Mouse (Mus musculus): ENCODE data around the gene Lcn5.
A peak's percentile ranks its signal among the peaks of the same experiment; 100 is the strongest.

Lcn5 gene

DNA sequence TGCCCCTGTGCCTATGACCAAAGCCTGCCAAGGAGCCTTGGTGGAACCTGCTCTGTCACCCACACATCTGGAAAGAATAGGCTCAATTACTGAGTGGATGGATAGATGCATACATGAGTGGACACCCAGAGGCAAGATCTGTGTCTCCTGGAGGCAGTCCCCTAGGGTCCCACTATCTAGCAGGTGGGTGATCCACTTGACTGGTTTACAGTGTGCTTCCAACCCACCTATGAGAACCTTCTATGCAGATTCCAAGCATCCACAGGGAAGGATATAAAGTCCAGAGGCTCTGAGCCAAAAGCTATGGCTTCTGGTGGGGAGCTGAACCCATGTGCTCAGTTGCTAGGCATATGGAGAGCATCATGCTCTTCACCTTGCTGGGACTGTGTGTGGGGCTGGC lies at the start of gene Lcn5:
TSS of gene Lcn5 (plus strand) at position 301 of the 400 bp plus-strand sequence.
- DNase-seq (ENCODE audit: low spot score): no peak

DNA sequence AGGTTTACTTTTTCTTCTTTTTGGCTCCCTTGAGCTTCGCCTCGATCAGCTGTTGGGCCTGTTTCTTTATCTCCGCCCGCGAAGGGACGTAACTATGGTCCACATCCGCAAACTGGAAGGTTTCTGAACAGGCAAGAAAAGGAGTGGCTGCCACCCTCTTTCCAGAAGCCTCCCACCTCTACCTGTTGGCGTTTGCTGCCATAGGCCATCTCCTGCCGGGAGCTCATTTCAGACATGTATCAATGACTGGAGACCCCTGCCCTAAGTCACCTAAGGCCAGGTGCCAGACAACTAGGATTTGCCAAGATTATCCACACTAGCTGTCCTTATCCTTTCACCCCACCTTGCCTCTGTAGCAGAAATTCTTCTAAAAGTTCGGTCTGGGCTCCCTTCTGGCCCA lies 49.1 kb upstream of the Lcn5 start:
- no peak for DNase-seq (ENCODE audit: low spot score)

- DNase-seq (ENCODE audit: low spot score): no peak
Observed at GRCm38 (mm10) chr2:25616398-25616797, 41.4 kb upstream of the Lcn5 start.

DNA sequence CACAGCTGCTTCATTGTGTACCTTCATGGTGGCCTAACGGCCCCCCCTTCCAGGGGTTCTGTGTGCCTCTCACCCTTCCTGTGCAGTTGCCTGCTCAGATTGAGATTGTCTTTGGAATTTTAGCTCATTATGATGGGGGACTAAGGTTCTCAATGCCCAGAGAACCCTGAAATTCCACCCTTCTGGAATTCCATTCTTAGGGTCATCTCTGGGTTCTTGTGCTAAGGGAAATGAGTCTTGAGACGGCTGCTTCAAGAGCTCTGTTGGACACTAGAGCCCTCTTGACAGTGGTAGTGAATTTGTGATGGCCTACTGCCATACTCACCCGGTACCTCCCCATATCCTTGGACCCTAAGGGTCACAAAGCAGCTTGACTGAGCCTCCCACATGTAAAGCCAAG lies 40.2 kb upstream of the Lcn5 start, which contains the start of gene Ccdc183:
TSS of gene Ccdc183 (minus strand) at position 101 of the 400 bp plus-strand sequence.
- no peak for DNase-seq (ENCODE audit: low spot score)

GRCm38 (mm10) chr2:25620386-25620785 lies 37.4 kb upstream of the Lcn5 start:
- DNase-seq (ENCODE audit: low spot score): no peak

- no peak for DNase-seq (ENCODE audit: low spot score)
Observed at GRCm38 (mm10) chr2:25620852-25621228, 36.9 kb upstream of the Lcn5 start.

- peak; percentile 60 for DNase-seq (ENCODE audit: low spot score)
Observed at GRCm38 (mm10) chr2:25621229-25622200, 36.2 kb upstream of the Lcn5 start, which contains the start of gene Tmem141. Gene Tmem141 (minus strand): TSS chr2:25622005.

- no peak for DNase-seq (ENCODE audit: low spot score)
Observed at GRCm38 (mm10) chr2:25625986-25626385, 31.8 kb upstream of the Lcn5 start.

DNA sequence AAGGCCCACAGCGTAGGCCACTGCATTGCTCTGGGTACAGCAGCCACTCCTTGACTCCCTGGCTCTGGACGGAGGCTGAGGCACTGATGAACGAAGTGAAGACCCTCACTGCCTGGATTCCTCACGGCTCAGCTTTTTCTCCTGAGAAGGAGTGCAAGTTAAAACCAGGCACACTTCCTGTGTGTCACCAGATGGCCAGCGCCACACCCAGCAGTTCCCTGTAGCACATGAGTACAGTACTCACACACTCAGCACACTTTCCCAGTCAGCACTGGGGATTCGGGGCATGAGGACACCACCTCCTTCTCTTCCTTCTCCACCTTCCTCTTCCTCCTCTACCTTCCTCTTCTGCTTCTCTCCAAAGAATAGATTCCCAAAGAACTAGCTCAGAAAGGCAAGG lies 29.9 kb upstream of the Lcn5 start, which contains the start of gene Fcna:
TSS of gene Fcna (minus strand) at position 220 of the 400 bp plus-strand sequence.
- DNase-seq (ENCODE audit: low spot score): no peak

DNA sequence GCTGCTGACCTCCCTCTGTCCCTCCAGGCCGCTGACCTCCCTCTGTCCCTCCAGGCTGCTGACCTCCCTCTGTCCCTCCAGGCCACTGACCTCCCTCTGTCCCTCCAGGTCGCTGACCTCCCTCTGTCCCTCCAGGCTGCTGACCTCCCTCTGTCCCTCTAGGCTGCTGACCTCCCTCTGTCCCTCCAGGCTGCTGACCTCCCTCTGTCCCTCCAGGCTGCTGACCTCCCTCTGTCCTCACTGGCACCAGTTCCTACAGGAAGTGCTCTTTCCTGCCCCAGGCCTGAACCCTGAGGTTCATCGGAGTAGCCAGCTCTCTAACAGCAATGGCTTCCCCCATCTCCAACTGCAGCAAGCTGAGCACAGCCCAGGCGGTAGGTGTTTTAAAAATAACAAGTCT lies 29.0 kb upstream of the Lcn5 start:
- DNase-seq (ENCODE audit: low spot score): no peak

- no peak for DNase-seq (ENCODE audit: low spot score)
Observed at GRCm38 (mm10) chr2:25633616-25634015, 24.1 kb upstream of the Lcn5 start.

DNA sequence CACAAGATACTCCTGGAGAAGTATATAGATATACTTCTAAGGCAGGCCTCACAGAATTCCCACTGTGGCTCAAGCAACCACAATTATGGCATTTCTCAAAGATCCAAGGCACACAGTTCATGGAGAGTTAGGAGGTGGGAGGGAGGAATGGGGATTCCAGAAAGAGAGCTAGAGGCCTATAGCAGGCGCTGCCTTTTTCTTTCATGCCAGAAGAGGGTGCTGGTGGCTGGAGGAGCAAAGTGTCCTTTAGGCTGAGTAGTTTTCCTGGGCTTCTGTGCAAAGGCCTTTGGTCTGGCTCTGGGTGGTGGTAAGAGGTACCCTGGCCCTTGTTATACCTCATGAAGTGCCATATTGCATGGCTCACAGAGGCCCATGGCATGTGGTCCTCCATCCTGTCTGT lies 23.7 kb upstream of the Lcn5 start:
- no peak for DNase-seq (ENCODE audit: low spot score)

DNA sequence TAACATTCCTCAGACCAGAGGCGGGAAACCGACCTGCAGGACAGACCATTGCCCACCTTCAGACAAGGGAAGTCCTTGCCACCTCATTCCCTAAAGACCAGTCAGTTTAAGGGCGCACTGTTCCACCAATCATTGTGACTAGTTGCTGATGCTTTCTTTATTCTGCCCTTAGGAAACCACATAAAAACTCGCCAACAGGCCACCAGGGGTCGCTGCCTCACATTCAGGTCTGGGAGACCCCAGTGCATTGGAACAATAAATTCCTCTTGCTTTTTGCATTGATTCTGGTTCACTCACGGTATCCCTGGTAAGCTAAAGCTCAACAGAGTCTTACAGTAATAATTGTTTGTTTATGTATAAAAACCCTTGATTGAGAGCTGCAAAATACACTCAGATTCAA lies 17.9 kb upstream of the Lcn5 start:
- no peak for DNase-seq (ENCODE audit: low spot score)

DNA sequence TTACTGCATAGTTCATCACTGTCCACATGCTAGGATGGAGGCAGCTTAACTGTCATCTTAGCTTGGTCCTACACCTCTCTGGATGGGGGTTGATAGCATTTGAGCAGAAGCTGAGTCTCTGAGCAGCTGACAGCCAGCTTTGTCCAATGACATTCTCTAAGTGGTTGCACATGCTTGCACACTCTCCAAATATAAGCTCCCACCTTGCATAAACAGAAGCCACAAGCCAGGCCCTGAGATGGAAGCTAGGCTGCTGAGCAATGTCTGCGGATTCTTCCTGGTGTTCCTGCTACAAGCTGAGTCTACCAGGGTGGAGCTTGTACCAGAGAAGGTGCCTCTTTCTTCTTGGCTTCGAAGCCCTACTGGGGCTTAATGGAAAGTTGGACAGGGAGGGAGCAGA lies 4.8 kb upstream of the Lcn5 start, which contains the start of gene Lcn8:
TSS of gene Lcn8 (plus strand) at position 219 of the 400 bp plus-strand sequence.
- DNase-seq (ENCODE audit: low spot score): no peak

DNA sequence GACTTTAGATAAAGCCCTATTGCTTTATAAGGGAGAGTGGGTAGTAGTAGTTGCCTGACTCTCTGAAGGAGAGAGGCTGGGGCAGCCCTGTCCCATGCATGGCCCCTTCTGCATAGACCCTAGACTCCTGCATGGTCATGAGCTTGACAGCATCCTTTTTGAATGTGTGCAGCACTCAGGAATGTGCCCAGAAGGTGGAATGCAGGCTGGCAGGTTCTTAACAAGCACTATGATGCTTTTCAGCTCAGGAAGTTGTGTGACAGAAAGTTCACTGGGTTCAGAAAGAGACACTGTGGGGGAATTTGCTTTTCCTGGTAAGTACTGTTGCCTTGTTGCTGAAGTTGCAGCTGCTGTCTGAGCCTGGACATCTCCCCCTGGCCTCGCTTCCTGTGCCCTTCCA lies 3.2 kb upstream of the Lcn5 start:
- no peak for DNase-seq (ENCODE audit: low spot score)

DNA sequence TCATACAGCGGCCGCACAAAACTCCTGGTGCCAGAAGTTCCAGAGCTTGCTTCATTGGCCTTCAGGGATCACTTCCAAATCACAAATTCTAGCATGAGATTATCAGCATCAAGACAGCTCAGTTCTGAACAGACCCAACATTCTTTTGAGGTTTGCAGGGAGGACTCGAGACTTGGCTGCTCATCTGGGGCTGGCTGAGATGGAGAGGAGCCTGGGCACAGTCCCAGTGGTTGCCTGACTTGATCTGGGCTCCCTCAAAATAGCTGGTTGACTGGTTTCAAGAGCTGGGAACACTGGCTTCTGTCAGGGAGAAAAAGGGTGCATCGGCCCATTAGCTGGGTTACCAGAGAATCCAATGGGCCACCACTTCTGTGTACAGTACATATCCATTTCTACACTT lies 1.1 kb upstream of the Lcn5 start:
- no peak for DNase-seq (ENCODE audit: low spot score)

GRCm38 (mm10) chr2:25657246-25657645 lies 506 bp upstream of the Lcn5 start:
- no peak for DNase-seq (ENCODE audit: low spot score)

GRCm38 (mm10) chr2:25660279-25660678 lies 2.5 kb downstream of the Lcn5 start:
- no peak for DNase-seq (ENCODE audit: low spot score)

DNA sequence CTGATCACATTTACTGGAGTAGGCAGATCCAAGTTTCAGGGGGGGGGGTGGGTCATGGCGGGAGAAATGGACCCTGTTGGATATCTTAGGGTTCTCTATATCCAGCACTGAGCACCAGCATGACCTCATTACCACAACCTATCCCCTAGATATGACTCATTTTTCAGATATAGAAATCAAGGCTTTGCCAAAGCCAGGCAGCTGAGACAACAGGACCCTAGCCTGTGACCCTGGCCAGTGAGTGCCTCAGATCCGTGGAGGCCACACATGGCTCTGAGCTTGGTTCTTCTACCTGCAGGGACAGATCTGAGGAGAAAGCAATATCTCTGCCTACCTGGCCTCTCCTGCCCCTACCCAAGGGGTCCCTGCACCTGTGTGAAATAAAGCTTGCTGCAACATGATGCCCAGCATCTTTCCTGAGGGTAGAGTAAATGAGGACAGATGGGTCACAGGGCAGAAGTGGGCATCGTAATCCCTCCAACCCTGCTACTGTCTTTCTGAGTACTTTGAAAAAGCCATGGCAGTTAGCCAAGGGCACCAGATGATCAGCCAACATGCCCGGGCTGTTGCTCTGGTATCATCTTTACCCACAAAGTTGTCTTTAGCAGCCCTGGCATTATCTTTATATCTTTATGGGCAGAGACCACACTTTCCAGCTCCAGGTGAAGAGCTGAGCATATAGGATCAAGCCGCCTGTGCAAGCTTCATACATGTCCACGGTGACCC lies 3.7 kb downstream of the Lcn5 start:
- no peak for DNase-seq (ENCODE audit: low spot score)

DNA sequence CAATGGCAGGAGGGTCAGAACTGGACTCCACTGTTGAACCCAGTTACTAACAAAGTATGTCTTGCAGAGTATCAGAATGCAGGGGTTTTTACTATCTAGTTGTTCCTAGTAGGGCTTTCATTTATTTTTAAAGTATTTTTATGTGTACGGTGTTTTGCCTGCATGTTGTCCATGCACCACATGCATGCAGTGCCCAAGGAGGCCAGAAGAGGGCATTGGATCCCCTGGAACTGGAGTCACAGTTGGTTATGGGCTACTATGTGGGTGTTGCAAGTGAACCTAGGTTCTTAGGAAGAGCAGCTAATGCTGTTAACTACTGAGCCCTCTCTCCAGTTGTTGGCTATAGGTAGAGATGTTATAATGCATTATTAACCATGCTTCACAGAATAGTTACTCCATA lies 5.8 kb downstream of the Lcn5 start:
- peak; percentile 33 for DNase-seq (ENCODE audit: low spot score)

- no peak for DNase-seq (ENCODE audit: low spot score)
Observed at GRCm38 (mm10) chr2:25664125-25664524, 6.4 kb downstream of the Lcn5 start.

DNA sequence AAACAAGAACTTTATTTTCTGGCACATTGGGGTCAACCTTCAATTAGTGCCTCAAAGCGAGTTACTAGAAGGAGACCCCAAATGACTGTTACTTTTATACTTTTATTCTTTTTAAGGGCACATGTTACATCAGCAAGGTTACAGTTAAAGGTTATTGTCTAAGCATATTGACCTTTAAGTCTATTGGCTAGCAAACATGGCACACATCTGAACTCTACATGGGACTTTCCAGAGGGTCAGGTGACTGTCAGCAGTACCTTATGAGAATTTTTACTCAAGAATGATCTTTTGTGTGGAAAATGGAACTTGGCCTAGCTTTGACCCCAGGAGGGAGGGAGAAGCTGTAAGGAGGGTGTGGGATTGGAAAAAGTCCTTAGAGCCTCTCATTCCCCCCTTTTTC lies 8.8 kb downstream of the Lcn5 start:
- DNase-seq (ENCODE audit: low spot score): no peak

DNA sequence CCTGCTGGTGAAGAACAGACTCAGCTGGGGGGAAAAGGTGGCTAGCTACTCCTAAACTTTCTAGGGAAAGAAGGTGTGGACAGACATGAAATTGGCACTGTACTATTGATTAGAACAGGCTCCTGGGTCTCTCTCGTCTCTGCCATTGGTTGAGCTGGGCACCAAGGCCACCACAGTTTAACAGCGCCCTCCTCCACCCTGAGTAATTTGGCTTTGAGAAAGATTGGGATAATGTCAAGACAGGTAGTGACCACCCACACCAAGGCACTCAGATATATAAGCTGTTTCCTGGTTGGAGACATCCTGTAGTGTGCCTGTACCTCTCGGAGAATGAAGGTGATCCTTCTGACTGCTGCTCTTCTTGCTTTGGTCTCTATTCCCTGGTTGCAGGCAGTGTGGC lies 18.7 kb downstream of the Lcn5 start, which contains the start of gene Lcn6:
TSS of gene Lcn6 (plus strand) at position 301 of the 400 bp plus-strand sequence.
- no peak for DNase-seq (ENCODE audit: low spot score)
